Mouse (Mus musculus) cerebellum, adult 2 months (tissue): ENCODE results near the gene Mdm2. TPM values are rescaled to one million over a fixed set of nuclear protein-coding genes. Genes with fewer than 3 reads are reported as not detected.

ENCODE experiments used
- DNase-seq, 2 experiments: peaks; one replicate each; pipeline ENCODE4 v3.0.0; 2021
- H3K27ac ChIP-seq: fragments of 200-500 bp; 2 replicates; pipeline ENCODE4 v1.5.1; 2012; ENCODE audit warnings: low read length, control low read depth, inconsistent platforms; ENCODE audit not compliant: insufficient read depth
- H3K27me3 ChIP-seq: fragments of 200-500 bp; 2 replicates; pipeline ENCODE4 v1.6.1; 2012; ENCODE audit warnings: inconsistent platforms, mild to moderate bottlenecking, low read length, moderate library complexity; ENCODE audit not compliant: control insufficient read depth, insufficient read depth
- H3K4me1 ChIP-seq: fragments of 200-500 bp; 2 replicates; pipeline ENCODE4 v1.6.1; 2011; ENCODE audit warnings: low read length; ENCODE audit not compliant: control insufficient read depth, insufficient read depth
- H3K4me3 ChIP-seq: fragments of 200-500 bp; replicated peaks from 2 replicates; pipeline ENCODE3; 2011; ENCODE audit warnings: mild to moderate bottlenecking, low read depth, low read length, control low read depth; ENCODE audit not compliant: insufficient read depth
- CTCF ChIP-seq: fragments of 200-500 bp; IDR thresholded peaks from 2 replicates; pipeline ENCODE4 v1.5.1; 2011; ENCODE audit warnings: low read depth, mild to moderate bottlenecking, control low read depth, low read length, moderate library complexity, borderline replicate concordance; ENCODE audit not compliant: insufficient read depth
- POLR2A ChIP-seq: fragments of 200-500 bp; IDR thresholded peaks from 2 replicates; pipeline ENCODE4 v1.6.1; 2011; ENCODE audit warnings: low read length, control low read depth, borderline replicate concordance; ENCODE audit not compliant: insufficient read depth
- WGBS: fragments of 180-500 bp; shearing (Covaris S2); methylation state at CpG from one replicate; pipeline ENCODE4 v1.1.7; 2018; 5-methylcytosine and 5-hydroxymethylcytosine counted together
- polyA plus RNA-seq: library from polyadenylated mRNA; depleted of rRNA; stranded (reverse); fragments of >200 nt; gene quantifications from 2 replicates; pipeline ENCODE4 v1.2.3, GENCODE M21; 2012

Gene Mdm2
- polyA plus RNA-seq, 1 experiment, result 67.6 TPM

DNA sequence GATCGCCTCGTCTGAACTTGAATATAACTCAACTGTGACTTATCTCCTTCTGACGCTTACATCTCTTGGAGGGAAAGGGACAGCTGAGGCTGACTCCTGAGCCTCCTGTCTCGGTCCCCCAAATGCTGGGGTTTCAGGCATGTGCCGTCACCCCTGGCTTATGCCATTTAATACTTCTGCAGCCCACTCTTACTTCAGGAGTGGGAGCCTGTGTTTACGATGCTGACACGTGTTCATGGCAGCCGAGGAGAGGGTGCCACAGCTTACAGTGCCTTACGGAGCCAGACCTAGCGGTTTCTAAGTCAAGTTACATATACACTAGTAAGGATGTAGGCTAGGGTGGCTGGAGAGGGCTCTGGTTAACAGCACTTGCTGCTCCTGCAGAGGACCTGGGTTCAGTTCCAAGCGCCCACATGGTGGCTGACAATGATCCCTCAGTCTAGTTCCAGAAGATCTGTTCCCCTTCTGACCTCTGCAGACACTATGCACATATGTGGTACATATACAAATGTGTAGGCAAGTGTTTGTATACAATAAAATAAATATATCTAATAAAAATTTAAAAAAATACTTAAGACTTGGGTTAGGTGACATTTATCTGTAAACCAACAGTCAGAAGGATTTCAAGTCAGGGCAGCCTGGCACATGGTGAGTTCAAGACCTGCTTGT, 45.4 kb upstream of the Mdm2 start:
- Histone ChIP-seq H3K27ac (no peak overlapping the region), H3K4me3 (no peak overlapping the region), H3K27me3 (no peaks in the 10 kb centered on the region), H3K4me1 (no peaks in the 10 kb centered on the region)
- no peak for DNase-seq
- TF ChIP-seq POLR2A, result no peak
- no peak for TF ChIP-seq CTCF
- WGBS, result 92% methylated on average over 11 of the region's 11 CpGs

DNA sequence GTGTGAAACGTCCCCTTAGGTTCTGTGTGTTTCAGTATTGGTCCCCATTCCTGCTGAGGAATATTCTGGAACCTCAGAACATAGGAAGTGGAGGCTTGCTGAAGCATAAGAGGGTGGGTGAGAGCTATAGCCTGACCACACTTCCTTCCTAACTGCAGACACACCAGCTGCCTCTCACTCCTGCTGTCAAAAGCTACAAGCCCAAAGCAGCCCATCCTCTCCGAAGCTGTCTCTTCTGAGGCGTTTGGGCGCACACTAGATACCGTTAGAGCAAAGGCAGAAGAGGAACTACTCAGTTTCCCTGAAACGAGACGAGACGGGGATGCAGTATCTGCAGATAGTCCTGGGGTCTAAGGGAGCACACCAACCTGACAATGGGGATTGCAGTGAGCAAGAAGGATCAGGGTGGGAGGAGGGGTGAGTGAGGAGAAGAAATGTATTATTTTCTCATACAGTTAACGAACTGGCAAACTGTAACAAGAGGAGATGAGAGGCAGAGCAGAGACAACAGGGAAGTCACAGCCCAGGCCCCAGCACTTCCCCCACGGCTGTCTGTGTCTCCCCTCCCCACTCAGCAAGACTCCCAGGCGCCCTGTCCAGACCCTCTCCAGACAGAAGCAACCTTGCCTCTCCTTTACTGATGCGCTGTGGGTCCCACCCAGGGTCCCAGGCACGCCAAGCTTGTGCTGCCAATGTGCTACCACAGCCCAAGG, 44.7 kb upstream of the Mdm2 start:
- WGBS, result 89% methylated on average over 13 of the region's 13 CpGs
- no peak for DNase-seq
- H3K4me3 ChIP-seq, result no peak overlapping the region
- no peaks in the 10 kb centered on the region for H3K27me3 ChIP-seq
- no peaks in the 10 kb centered on the region for H3K4me1 ChIP-seq
- no peak for TF ChIP-seq POLR2A
- TF ChIP-seq CTCF, result no peak
- H3K27ac ChIP-seq, result no peak overlapping the region

DNA sequence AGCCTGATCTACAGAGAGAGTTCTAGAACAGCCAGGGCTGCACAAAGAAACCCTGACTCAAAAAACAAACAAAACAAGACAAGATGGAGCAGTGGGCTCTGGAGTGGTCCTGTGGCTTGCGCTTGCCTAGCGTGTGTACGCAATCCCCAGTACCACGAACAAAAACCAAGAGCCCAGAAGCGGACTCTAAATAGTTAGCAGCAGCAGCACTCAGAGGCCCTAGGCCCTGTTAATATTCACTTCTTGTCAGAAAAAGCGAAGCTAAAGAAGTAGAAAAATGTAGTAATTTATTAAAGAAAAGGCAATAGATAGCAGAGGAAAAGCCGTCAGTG, 44.0 kb upstream of the Mdm2 start:
- TF ChIP-seq POLR2A (no peak), CTCF (no peak)
- DNase-seq, result no peak
- Histone ChIP-seq H3K4me3 (no peak overlapping the region), H3K4me1 (no peaks in the 10 kb centered on the region), H3K27ac (no peak overlapping the region), H3K27me3 (no peaks in the 10 kb centered on the region)
- 97% methylated on average over 7 of the region's 7 CpGs for WGBS

DNA sequence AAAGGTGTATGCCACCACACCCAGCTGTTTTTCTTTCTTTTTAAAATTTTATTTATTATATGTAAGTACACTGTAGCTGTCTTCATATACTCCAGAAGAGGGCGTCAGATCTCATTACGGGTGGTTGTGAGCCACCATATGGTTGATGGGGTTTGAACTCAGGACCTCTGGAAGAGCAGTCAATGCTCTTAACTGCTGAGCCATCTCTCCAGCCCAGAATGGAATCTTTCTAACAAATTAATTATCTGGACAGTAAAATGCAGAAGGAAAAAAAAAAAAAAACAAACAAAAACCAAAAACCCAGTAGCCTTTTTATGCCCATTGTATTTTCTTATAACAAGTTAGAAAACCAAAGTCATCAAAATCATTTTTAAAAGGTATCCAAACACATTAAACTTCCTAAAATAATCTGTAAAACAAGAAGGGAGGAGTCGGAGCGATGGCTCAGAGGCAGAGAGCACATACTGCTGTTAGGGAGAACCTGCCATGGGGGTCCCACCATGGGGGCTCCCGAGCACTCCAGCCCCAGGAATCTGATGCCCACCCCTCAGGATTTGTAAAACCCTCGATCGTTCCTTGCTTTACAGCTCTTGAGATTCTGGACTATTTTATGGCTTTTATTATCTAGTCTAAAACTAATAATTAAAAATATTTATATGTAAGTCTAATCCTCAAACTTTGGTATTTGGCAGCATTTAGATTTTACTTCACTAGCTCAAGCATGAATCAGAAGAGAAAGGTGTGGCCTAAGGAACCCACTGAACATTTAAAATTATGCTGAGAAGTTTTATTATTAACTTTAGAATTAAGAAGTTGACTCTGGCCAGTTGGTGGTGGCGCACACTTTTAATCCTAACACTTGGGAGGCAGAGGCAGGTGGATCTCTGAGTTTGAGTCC, 43.4 kb upstream of the Mdm2 start:
- Histone ChIP-seq H3K4me3 (no peak overlapping the region), H3K4me1 (no peaks in the 10 kb centered on the region), H3K27me3 (no peaks in the 10 kb centered on the region), H3K27ac (no peak overlapping the region)
- no peak for DNase-seq
- no peak for TF ChIP-seq POLR2A
- TF ChIP-seq CTCF, result no peak
- 93% methylated on average over 8 of the region's 8 CpGs for WGBS

DNA sequence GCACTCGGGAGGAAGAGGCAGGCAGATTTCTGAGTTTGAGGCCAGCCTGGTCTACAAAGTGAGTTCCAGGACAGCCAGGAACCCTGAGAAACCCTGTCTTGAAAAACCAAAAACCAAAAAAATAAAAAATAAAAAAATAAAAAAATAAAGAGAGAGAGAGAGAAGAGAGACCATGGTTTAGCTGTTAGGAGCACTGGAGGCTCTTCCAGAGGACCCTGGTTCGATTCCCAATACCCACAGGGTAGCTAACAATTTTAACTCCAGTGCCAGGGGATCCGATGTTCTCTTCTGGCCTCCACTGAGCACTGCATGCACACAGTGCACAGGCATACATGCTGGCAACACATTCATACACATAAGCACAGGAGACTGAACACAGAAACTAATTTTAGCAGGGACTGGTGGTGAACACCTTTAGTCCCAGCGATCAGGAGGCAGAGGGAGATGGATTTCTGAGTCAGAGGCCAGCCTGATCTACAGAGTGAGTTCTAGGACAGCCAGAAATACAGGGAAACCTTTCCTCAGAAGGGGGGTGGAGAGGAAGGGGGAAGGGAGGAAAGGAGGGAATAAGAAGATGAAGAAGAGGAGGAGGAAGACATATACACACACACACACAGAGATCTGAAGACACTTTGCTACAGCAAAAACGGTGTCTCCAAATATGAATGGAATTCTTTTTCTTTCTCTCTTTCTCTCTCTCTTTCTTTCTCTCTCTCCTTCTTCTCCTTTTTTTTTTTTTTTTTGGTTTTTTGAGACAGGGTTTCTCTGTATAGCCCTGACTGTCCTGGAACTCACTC, 42.5 kb upstream of the Mdm2 start:
- DNase-seq, result no peak
- no peaks in the 10 kb centered on the region for H3K27me3 ChIP-seq
- H3K27ac ChIP-seq, result no peak overlapping the region
- WGBS, result 89% methylated on average over 5 of the region's 5 CpGs
- TF ChIP-seq POLR2A (no peak), CTCF (no peak)
- no peaks in the 10 kb centered on the region for H3K4me1 ChIP-seq
- H3K4me3 ChIP-seq, result no peak overlapping the region

DNA sequence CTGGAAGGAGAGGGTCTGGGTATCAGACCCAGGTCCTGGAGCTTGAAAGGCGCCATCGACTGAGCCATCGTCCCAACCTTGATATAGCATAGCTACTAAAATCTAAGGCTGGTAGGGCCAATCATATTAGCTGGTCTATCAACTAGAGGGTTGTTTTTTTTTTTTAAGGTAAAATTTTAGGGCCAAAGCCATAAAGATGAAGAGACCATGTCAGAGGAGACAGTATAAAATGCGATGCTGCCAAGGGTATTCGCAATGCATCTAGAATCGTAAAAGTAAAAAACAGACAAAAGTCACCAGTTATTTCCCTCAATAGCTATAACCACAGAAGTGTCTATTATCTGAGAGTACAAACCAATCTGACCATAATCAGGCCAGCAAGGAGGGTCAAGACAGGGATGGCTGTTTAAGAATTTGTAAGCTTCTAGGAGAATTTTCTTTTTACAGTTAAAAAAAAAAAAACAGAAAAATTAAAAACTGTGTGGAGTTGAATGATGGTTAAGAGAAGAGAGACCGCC, 41.8 kb upstream of the Mdm2 start:
- no peak for DNase-seq
- no peaks in the 10 kb centered on the region for H3K4me1 ChIP-seq
- H3K4me3 ChIP-seq, result no peak overlapping the region
- TF ChIP-seq POLR2A (no peak), CTCF (no peak)
- no peak overlapping the region for H3K27ac ChIP-seq
- no peaks in the 10 kb centered on the region for H3K27me3 ChIP-seq
- WGBS, result 97% methylated on average over 7 of the region's 7 CpGs

DNA sequence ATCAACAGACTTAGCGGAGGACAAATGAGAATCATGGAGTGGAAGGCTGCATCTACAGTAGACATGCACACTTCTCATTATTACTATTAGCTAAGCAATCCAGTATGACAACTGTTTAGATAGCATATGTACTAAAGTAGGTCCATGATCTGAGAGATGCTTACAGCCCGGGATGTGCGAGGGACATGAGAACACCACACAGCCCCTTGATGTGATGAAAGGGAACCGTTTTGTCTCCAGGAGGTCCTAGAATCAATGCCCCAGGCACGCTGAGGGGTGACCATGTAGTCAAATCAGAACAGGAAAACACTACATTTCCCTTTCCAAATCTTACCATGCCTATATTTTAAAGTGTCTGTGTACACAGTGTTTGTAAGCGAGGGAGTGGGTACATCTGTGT, 41.2 kb upstream of the Mdm2 start:
- TF ChIP-seq CTCF, result no peak
- no peak for TF ChIP-seq POLR2A
- no peak overlapping the region for H3K27ac ChIP-seq
- H3K4me3 ChIP-seq, result no peak overlapping the region
- H3K4me1 ChIP-seq, result no peaks in the 10 kb centered on the region
- no peaks in the 10 kb centered on the region for H3K27me3 ChIP-seq
- DNase-seq, result no peak
- 94% methylated on average over 6 of the region's 6 CpGs for WGBS
